Mouse (Mus musculus): ENCODE results near the gene Slc22a14.
"Not testable (repeated sequence)": the region's sequence is repeated elsewhere in the genome, so short reads cannot be mapped to it uniquely, and the experiment has no call there.

The Slc22a14 gene

GRCm38 (mm10) chr9:119365284-119365683, at the start of gene Slc22a14:
Gene Slc22a14 (minus strand): TSS chr9:119365553.
- no peak for ATAC-seq (ENCODE audit: insufficient number of reproducible peaks, low FRiP score, low TSS enrichment)

GRCm38 (mm10) chr9:119409864-119410263, 44.5 kb upstream of the Slc22a14 start:
- ATAC-seq (ENCODE audit: insufficient number of reproducible peaks, low FRiP score, low TSS enrichment): no peak

- ATAC-seq (ENCODE audit: insufficient number of reproducible peaks, low FRiP score, low TSS enrichment): no peak
These were observed 43.7 kb upstream of the Slc22a14 start for GRCm38 (mm10) chr9:119408898-119409664.

DNA sequence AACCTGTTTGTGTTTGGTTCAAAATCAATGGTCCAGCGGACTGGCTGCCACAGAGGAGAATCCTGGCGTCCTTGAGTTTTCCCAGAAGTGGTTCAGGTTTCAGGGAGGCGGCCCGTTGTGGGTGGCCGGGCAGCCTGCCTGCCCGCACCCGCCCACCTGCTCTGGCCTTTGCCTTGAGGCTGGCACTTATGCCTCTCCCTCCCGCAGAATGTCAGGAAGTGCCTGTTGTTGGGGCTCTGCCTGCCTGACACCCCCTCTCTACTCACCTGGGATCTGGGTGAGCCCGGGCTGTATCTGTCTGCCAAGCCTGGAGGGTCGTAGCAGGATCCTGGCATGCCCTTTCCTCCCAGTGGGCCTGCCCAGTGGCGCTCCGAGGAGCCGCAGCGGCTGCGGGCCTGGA, 42.5 kb upstream of the Slc22a14 start:
- 0 out of 2 replicates have a peak, but pooled peaks have one; percentile 22 for ATAC-seq (ENCODE audit: insufficient number of reproducible peaks, low FRiP score, low TSS enrichment)

GRCm38 (mm10) chr9:119404090-119404489, 38.7 kb upstream of the Slc22a14 start:
- no peak for ATAC-seq (ENCODE audit: insufficient number of reproducible peaks, low FRiP score, low TSS enrichment)

DNA sequence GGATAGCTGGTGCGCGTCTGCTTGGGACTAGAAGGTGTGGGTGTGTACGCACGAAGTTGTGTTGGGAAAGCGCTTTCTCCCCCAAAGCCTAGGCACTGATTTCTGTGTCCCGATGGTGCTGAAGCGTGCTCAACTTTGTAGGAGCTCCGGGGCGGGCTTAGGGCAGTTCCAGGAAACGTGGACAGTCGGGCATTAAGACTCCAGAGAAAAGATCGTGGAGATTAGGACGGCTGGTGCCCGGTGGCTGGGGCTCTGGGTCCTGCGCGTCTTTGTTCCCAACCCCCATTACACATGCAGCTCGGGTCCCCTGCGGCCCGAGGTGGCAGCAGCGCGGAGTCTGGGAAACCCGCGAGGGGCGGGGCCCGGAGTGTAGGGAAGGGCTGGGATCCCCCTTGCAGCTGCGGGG, 37.9 kb upstream of the Slc22a14 start:
- no peak for ATAC-seq (ENCODE audit: insufficient number of reproducible peaks, low FRiP score, low TSS enrichment)

- peak; percentile 27 for ATAC-seq (ENCODE audit: insufficient number of reproducible peaks, low FRiP score, low TSS enrichment)
These were observed 37.2 kb upstream of the Slc22a14 start for GRCm38 (mm10) chr9:119402253-119403235.

DNA sequence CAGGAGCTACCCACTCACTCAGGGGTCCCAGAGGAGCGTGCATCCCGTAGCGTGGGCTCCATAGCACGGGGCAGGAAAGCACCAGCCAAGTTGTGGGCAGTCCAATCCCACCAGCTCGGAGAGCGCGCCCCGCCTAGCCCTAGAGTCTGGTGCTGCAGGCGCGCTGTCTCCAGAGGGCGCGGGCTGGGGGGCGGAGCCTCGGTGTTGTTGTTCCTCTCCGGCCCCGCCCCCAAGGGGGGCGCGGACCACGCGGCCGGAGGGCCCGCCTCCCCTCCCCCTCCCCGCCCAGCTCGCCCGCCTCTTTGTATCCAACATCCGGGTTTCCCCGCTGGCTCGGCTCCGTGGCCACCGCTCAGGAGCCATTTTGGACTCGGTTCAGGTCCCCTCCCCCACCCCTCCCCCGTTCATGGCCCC, 36.5 kb upstream of the Slc22a14 start, which contains the start of gene Acvr2b:
Acvr2b (plus strand) TSS at position 318 of the 414 bp plus-strand sequence.
- ATAC-seq (ENCODE audit: insufficient number of reproducible peaks, low FRiP score, low TSS enrichment): peak; percentile 76

GRCm38 (mm10) chr9:119401351-119401750, 36.0 kb upstream of the Slc22a14 start:
- ATAC-seq (ENCODE audit: insufficient number of reproducible peaks, low FRiP score, low TSS enrichment): peak; percentile 10

- ATAC-seq (ENCODE audit: insufficient number of reproducible peaks, low FRiP score, low TSS enrichment): no peak
These were observed 29.5 kb upstream of the Slc22a14 start for GRCm38 (mm10) chr9:119394808-119395207.

GRCm38 (mm10) chr9:119390214-119390613, 24.9 kb upstream of the Slc22a14 start:
- ATAC-seq (ENCODE audit: insufficient number of reproducible peaks, low FRiP score, low TSS enrichment): no peak

DNA sequence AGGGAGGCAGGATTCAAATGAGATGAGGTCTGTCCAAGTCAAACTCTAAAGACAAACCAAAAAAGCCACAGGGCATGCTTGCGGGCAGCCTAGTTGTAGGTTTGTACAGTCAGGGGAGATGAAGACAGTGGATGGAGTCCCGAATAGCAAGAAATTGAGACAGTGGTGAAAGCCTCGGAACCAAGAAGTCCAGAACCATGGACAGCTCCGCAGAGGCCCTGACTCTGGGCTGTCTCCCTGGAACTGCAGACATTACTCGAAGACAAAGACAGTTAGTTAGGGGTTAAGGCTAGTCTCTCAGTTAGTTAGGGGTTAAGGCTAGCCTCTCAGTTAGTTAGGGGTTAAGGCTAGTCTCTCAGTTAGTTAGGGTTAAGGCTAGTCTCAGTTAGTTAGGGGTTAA, 23.6 kb upstream of the Slc22a14 start:
- no peak for ATAC-seq (ENCODE audit: insufficient number of reproducible peaks, low FRiP score, low TSS enrichment)

- no peak for ATAC-seq (ENCODE audit: insufficient number of reproducible peaks, low FRiP score, low TSS enrichment)
These were observed 17.2 kb upstream of the Slc22a14 start for GRCm38 (mm10) chr9:119382603-119383002.

GRCm38 (mm10) chr9:119378231-119378630, 12.9 kb upstream of the Slc22a14 start:
- no peak for ATAC-seq (ENCODE audit: insufficient number of reproducible peaks, low FRiP score, low TSS enrichment)

DNA sequence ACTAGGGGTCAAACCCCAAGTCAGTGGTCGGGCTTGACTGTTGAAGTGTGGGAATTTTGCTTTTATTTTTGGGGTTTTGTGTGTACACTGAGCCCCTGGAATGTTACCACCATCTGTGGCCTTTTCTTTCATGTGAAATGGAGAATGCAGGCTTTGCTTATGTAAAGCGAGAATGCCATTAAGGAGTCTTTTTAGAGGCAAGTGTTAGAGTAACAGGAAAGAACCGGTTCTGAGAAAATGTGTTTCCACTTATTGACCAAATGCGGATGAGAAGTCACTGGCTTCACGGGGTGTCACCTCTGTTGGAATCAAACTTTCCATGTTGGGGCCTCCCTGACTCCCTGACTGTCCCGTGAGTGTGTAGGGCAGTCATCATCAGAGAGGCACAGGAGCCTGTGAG, 10.2 kb upstream of the Slc22a14 start:
- no peak for ATAC-seq (ENCODE audit: insufficient number of reproducible peaks, low FRiP score, low TSS enrichment)

DNA sequence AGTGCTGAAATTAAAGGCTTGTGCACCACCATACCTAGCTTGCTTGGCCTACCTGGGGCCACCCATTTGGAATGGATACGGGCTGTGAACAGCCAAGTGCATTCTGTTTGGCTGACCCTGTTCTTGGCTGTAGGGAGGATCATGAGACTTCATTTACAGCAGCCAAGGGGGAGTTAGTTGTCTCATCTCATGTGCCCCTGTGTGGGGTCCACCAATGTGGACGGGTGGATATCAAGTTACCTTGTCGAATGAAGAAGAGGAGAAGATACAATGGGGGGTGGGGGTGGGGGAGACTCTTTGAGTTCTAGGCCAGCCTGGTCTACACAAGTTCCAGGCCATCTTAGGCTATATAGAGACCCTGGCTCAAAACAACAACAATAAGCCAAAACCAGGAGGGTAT, 9.7 kb upstream of the Slc22a14 start:
- ATAC-seq (ENCODE audit: insufficient number of reproducible peaks, low FRiP score, low TSS enrichment): no peak

GRCm38 (mm10) chr9:119371251-119371650, 5.9 kb upstream of the Slc22a14 start:
- no peak for ATAC-seq (ENCODE audit: insufficient number of reproducible peaks, low FRiP score, low TSS enrichment)

DNA sequence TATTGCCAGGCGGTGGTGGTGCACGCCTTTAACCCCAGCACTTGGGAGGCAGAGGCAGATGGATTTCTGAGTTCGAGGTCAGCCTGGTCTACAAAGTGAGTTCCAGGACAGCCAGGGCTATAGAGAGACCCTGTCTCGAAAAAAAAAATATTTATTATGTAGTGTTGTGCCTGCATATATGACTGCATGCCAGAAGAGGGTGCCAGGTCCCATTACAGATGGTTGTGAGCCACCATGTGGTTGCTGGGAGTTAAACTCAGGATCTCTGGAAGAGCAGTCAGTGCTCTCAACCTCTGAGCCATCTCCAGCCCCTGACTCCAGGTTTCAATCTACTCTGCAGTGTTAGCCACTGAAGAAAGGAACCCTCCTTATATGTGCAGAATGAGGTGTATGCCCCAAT, 5.4 kb upstream of the Slc22a14 start:
- ATAC-seq (ENCODE audit: insufficient number of reproducible peaks, low FRiP score, low TSS enrichment): not testable (repeated sequence)

GRCm38 (mm10) chr9:119368367-119368766, 3.0 kb upstream of the Slc22a14 start:
- ATAC-seq (ENCODE audit: insufficient number of reproducible peaks, low FRiP score, low TSS enrichment): no peak

DNA sequence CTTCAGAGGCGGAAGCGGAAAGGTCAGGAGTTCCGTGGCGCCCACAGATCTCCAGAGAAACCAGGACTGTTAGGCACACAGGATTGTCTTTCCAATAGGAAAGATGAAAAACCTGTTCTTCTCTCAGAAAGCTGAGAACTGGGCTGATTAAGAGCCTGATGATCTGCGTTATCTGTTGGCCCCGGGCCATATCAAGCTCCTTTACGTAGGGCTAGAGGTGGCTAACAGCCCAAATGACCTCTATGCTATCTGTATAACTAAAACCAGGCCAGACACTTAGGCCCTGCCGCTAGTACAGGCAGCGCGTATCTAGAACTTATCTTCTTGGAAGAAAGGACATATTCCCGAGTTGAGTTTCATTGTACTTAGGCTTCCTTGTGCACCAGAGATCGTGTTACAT, 2.1 kb downstream of the Slc22a14 start:
- ATAC-seq (ENCODE audit: insufficient number of reproducible peaks, low FRiP score, low TSS enrichment): no peak

DNA sequence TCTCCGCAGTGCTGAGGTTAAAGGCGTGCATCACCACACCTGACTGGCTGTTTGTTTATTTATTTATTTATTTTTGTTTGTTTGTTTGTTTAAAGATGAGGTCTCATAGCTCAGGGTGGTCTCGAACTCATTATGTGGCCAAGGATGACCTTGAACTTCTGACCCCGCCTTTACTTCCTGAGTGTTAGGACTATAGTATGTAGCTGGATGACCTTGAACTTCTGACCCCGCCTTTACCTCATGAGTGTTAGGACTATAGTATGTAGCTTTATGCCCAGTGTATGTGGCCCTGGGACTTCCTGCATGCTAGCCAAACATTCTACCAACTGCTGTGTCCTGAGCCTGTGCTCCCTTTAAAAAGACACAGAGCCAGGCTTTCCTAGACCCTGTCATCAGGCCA, 3.9 kb downstream of the Slc22a14 start:
- no peak for ATAC-seq (ENCODE audit: insufficient number of reproducible peaks, low FRiP score, low TSS enrichment)
